Mouse (Mus musculus) neutrophil, adult 5-6 weeks (primary cell): ENCODE results near the gene Apon. TPM values are rescaled to one million over a fixed set of nuclear protein-coding genes. Genes with fewer than 3 reads are reported as not detected.
"Not testable (repeated sequence)": the region's sequence is repeated elsewhere in the genome, so short reads cannot be mapped to it uniquely, and the experiment has no call there.

Source experiments
- ATAC-seq: fragments of 151-379, 151-347 bp; 2 replicates; pipeline ENCODE4 v1.8.0; 2017; ENCODE audit warnings: mild to moderate bottlenecking, moderate TSS enrichment; ENCODE audit not compliant: insufficient number of reproducible peaks, poor library complexity, low FRiP score, severe bottlenecking; ENCODE audit errors: extremely low read depth
- total RNA-seq: library from RNA; stranded (forward); fragments of 200-1000 nt; gene quantifications from 2 replicates; pipeline ENCODE4 v1.2.3, GENCODE M21; 2017

The Apon gene
- total RNA-seq, 1 experiment from 2014 or later = 0.23 TPM

- ATAC-seq = no peak
Measured at GRCm38 (mm10) chr10:128269206-128269910, 15.5 kb downstream of the Apon start.

GRCm38 (mm10) chr10:128270287-128270841 lies 16.5 kb downstream of the Apon start, which contains the start of gene Stat2:
Gene Stat2, plus strand, starts transcription at chr10:128270559.
- peak; percentile 100 for ATAC-seq

- ATAC-seq = no peak
Measured at GRCm38 (mm10) chr10:128270866-128271265, 17.0 kb downstream of the Apon start.

- ATAC-seq = no peak
Measured at GRCm38 (mm10) chr10:128271883-128272282, 18.0 kb downstream of the Apon start.

- ATAC-seq = not testable (repeated sequence)
Measured at GRCm38 (mm10) chr10:128272819-128273439, 19.0 kb downstream of the Apon start.

GRCm38 (mm10) chr10:128275374-128275773 lies 21.5 kb downstream of the Apon start:
- not testable (repeated sequence) for ATAC-seq

GRCm38 (mm10) chr10:128278158-128278557 lies 24.3 kb downstream of the Apon start:
- no peak for ATAC-seq

- ATAC-seq = no peak
Measured at GRCm38 (mm10) chr10:128280943-128281342, 27.0 kb downstream of the Apon start.

- ATAC-seq = no peak
Measured at GRCm38 (mm10) chr10:128281682-128282081, 27.8 kb downstream of the Apon start.

- no peak for ATAC-seq
Measured at GRCm38 (mm10) chr10:128282886-128283450, 29.1 kb downstream of the Apon start.

- ATAC-seq = peak; percentile 49
Measured at GRCm38 (mm10) chr10:128283604-128284579, 30.0 kb downstream of the Apon start.

GRCm38 (mm10) chr10:128290594-128290993 lies 36.7 kb downstream of the Apon start:
- ATAC-seq = not testable (repeated sequence)

GRCm38 (mm10) chr10:128296370-128297090 lies 42.6 kb downstream of the Apon start:
- ATAC-seq = no peak

- ATAC-seq = no peak
Measured at GRCm38 (mm10) chr10:128297221-128297620, 43.3 kb downstream of the Apon start.

GRCm38 (mm10) chr10:128297622-128298021 lies 43.7 kb downstream of the Apon start:
- ATAC-seq = no peak

- ATAC-seq = no peak
Measured at GRCm38 (mm10) chr10:128298243-128298642, 44.3 kb downstream of the Apon start.

- no peak for ATAC-seq
Measured at GRCm38 (mm10) chr10:128298702-128299171, 44.8 kb downstream of the Apon start, which contains the start of gene Il23a. Gene Il23a, minus strand, starts transcription at chr10:128298752.

- no peak for ATAC-seq
Measured at GRCm38 (mm10) chr10:128302357-128302756, 48.5 kb downstream of the Apon start.
